Mouse (Mus musculus) E14TG2a.4 (cell line): ENCODE results near the gene Vmn2r87.
"Not testable (repeated sequence)": the region's sequence is repeated elsewhere in the genome, so short reads cannot be mapped to it uniquely, and the experiment has no call there.

Experiments used
- H3K27me3 ChIP-seq: 2 replicates; pipeline ENCODE4 v1.6.1; 2014; ENCODE audit warnings: low read length, control low read depth; ENCODE audit not compliant: insufficient read depth
- H3K36me3 ChIP-seq: 2 replicates; pipeline ENCODE4 v1.6.1; 2014; ENCODE audit warnings: low read length, control low read depth; ENCODE audit not compliant: insufficient read depth
- H3K4me1 ChIP-seq: replicated peaks from 2 replicates; pipeline ENCODE4 v1.6.1; 2014; ENCODE audit warnings: low read depth, low read length, control low read depth
- H3K4me3 ChIP-seq: replicated peaks from 2 replicates; pipeline ENCODE4 v1.5.1; 2014; ENCODE audit warnings: mild to moderate bottlenecking, low read length
- H3K9me3 ChIP-seq: 2 replicates; pipeline ENCODE4 v1.6.1; 2014; ENCODE audit warnings: low read length, control low read depth
- CTCF ChIP-seq: conservative IDR thresholded peaks from 2 replicates; pipeline ENCODE4 v1.5.1; 2014; ENCODE audit warnings: low read length
- NANOG ChIP-seq: IDR thresholded peaks from 2 replicates; pipeline ENCODE4 v1.6.1; 2014; ENCODE audit warnings: borderline replicate concordance, low read length, mixed read lengths
- POU5F1 ChIP-seq: IDR thresholded peaks from 2 replicates; pipeline ENCODE4 v1.6.1; 2014; ENCODE audit warnings: low read length, borderline replicate concordance

The Vmn2r87 gene

GRCm38 (mm10) chr10:130497296-130497695 lies at the start of gene Vmn2r87:
Gene Vmn2r87, minus strand, starts transcription at chr10:130497396.
- Histone ChIP-seq H3K27me3 (no peaks in the 10 kb centered on the region), H3K9me3 (no peaks in the 10 kb centered on the region), H3K36me3 (no peaks in the 10 kb centered on the region), H3K4me1 (no peaks in the 10 kb centered on the region), H3K4me3 (no peak within 1 kb of the TSS)
- no peak for TF ChIP-seq POU5F1
- no peak for TF ChIP-seq NANOG
- no peak for TF ChIP-seq CTCF

GRCm38 (mm10) chr10:130544331-130544730 lies 47.1 kb upstream of the Vmn2r87 start:
- H3K9me3 ChIP-seq, result peaks cover 64% of the 10 kb centered on the region
- H3K27me3 ChIP-seq, H3K4me3 ChIP-seq, H3K4me1 ChIP-seq, H3K36me3 ChIP-seq: not testable (repeated sequence)

- not testable (repeated sequence) for H3K4me1 ChIP-seq, H3K36me3 ChIP-seq
- H3K9me3 ChIP-seq, result peaks cover 45% of the 10 kb centered on the region
Observed at GRCm38 (mm10) chr10:130541931-130542691, 44.9 kb upstream of the Vmn2r87 start.

GRCm38 (mm10) chr10:130536101-130536500 lies 38.9 kb upstream of the Vmn2r87 start:
- no peak for TF ChIP-seq POU5F1
- no peak overlapping the region for H3K4me3 ChIP-seq
- no peaks in the 10 kb centered on the region for H3K4me1 ChIP-seq
- no peaks in the 10 kb centered on the region for H3K9me3 ChIP-seq
- no peaks in the 10 kb centered on the region for H3K27me3 ChIP-seq
- no peaks in the 10 kb centered on the region for H3K36me3 ChIP-seq

More at GRCm38 (mm10) chr10:130541931-130542691, 44.9 kb upstream of the Vmn2r87 start:
- not testable (repeated sequence) for H3K27me3 ChIP-seq
- H3K4me3 ChIP-seq, result peak overlapping the region; percentile 80

DNA sequence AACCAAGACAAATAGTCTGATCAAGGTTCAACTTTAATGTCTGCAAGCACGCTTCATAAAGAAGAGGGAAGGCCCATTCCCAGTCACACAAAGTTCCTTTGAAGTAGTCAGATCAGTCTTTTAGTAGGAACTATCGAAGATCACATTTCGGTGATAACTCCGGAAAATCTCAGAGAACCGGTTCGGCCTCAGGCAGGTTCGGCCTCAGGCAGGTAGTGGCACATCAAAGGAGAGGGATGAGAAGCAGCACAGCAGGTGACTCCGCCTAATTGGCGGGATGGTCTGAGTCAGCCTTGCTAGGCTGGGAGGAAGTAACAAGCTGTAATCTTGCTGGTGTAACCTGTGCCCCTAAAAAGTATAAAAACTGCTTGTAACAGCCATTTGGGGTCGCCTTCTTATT lies 30.7 kb upstream of the Vmn2r87 start:
- no peak for TF ChIP-seq POU5F1
- TF ChIP-seq NANOG, result no peak
- no peak for TF ChIP-seq CTCF
- Histone ChIP-seq H3K4me1 (no peaks in the 10 kb centered on the region), H3K36me3 (no peaks in the 10 kb centered on the region), H3K9me3 (no peaks in the 10 kb centered on the region), H3K27me3 (no peaks in the 10 kb centered on the region), H3K4me3 (no peak overlapping the region)

- Histone ChIP-seq H3K4me3 (peak overlapping the region; percentile 81), H3K27me3 (peaks cover 9% of the 10 kb centered on the region), H3K9me3 (peaks cover 4% of the 10 kb centered on the region; the same call in 1 of the 2 replicates), H3K4me1 (no peaks in the 10 kb centered on the region; the same call in 1 of the 2 replicates), H3K36me3 (no peaks in the 10 kb centered on the region)
- TF ChIP-seq NANOG (no peak), CTCF (no peak), POU5F1 (no peak)
Observed at GRCm38 (mm10) chr10:130470311-130470760, 26.9 kb downstream of the Vmn2r87 start.

- H3K9me3 ChIP-seq, H3K27me3 ChIP-seq, H3K4me1 ChIP-seq, H3K36me3 ChIP-seq, H3K4me3 ChIP-seq: not testable (repeated sequence)
Observed at GRCm38 (mm10) chr10:130455950-130456349, 41.2 kb downstream of the Vmn2r87 start, which contains the start of gene Vmn2r86. Gene Vmn2r86, minus strand, starts transcription at chr10:130456050.

- no peaks in the 10 kb centered on the region for H3K4me1 ChIP-seq
- H3K36me3 ChIP-seq, result no peaks in the 10 kb centered on the region
- H3K4me3 ChIP-seq, result peak overlapping the region; percentile 65
- no peak for TF ChIP-seq CTCF
- no peak for TF ChIP-seq NANOG
- no peak for TF ChIP-seq POU5F1
- H3K9me3 ChIP-seq, result peaks cover 4% of the 10 kb centered on the region; the same call in 1 of the 2 replicates
- H3K27me3 ChIP-seq, result no peaks in the 10 kb centered on the region; the same call in 1 of the 2 replicates
Observed at GRCm38 (mm10) chr10:130444776-130445175, 52.4 kb downstream of the Vmn2r87 start.

DNA sequence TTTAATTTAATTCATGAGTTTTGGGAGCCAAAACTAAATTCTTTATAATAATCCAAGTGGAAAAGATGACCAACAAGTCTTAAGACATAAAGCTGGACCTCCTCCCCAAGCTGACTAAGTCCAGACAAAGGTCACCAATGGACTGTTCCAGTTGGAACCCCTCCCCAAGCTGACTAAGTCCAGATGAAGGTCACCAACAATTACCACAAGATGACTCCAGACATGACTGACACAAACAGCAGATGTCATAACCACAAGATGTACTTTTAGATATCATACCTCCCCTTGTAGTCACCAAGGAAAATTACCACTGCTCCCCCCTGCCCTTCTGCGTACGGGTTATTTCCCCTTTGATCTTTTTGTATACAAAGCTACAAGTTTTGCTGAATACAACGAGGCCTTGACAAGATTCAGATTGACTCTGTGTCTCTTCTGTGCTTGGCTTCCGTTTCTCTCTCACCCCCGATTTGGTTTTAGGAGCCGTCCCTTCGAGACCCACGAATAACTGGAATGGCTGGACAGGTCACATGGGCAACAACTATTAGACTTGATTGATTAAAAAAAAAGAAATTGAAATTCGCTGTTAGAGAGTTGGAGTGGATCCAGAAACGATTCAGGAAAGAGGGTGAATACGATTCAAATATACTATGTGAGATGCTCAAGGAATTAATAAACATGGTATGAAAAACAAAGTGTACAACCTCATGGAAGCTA lies 62.9 kb downstream of the Vmn2r87 start:
- H3K36me3 ChIP-seq, H3K4me3 ChIP-seq, H3K9me3 ChIP-seq, H3K4me1 ChIP-seq, H3K27me3 ChIP-seq: not testable (repeated sequence)

DNA sequence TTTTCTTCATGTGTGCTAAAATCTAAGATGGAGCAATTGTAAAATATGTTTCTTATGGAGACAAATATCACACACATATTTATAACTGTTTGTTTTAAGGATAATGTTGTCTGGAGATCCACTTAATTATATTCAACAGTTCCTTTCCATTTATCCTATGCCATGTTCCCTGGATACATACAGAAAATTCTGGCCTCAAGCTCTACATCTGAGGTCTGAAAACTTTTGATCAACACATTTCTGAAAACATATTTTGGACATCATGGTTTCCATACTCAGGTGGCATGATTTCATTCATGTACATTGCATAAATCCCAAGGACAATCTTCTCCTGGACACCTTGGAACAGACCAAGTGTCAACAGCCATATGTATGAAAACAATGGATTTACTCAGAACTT lies 67.6 kb downstream of the Vmn2r87 start, which contains the start of gene Vmn2r85:
Gene Vmn2r85, minus strand, starts transcription at position 101 of the 400 bp plus-strand sequence.
- not testable (repeated sequence) for H3K36me3 ChIP-seq, H3K4me1 ChIP-seq, H3K27me3 ChIP-seq, H3K9me3 ChIP-seq, H3K4me3 ChIP-seq

GRCm38 (mm10) chr10:130422368-130422767 lies 74.8 kb downstream of the Vmn2r87 start:
- not testable (repeated sequence) for H3K36me3 ChIP-seq, H3K27me3 ChIP-seq, H3K4me3 ChIP-seq, H3K4me1 ChIP-seq
- peaks cover 25% of the 10 kb centered on the region for H3K9me3 ChIP-seq
